Mouse (Mus musculus): ENCODE data around the gene Olfr1502. TPM values are rescaled to one million over a fixed set of nuclear protein-coding genes. Genes with fewer than 3 reads are reported as not detected.
"Not testable (repeated sequence)": the region's sequence is repeated elsewhere in the genome, so short reads cannot be mapped to it uniquely, and the experiment has no call there.

The Olfr1502 gene
- not detected in 2 replicates for polyA plus RNA-seq (2015; fragmentation: Nextera tagmentation; extraction: Ambion mirVana)

DNA sequence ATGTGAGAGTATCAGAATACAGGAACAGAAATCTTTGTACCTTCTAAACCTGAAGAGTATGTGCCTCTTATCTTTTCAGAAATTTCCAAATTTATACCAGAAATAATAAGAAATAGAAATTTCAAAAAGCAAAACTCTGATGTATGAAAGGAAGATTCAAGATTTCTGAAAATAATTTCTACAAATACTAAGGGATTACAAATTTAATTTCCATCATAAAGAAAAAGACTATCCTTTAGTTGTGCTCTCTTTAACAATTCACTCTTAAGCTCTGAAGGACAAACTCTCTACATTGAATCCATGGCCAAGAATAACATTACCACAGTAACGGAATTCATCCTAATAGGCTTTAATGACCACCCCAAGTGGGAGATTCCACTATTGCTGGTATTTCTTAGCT lies at the start of gene Olfr1502:
Gene Olfr1502, plus strand, starts transcription at position 301 of the 400 bp plus-strand sequence.
- no peak within 1 kb of the TSS for H3K9ac ChIP-seq
- H3K4me2 ChIP-seq, result no peak within 1 kb of the TSS
- 91% methylated on average over 1 of the region's 1 CpGs for WGBS
- H3K27ac ChIP-seq, result no peak within 1 kb of the TSS
- no peaks in the 10 kb centered on the region for H3K36me3 ChIP-seq
- ATAC-seq (ENCODE audit: insufficient number of reproducible peaks, insufficient read depth, low FRiP score, low TSS enrichment, low read depth), result no peak
- no peak within 1 kb of the TSS for H3K4me3 ChIP-seq
- no peaks in the 10 kb centered on the region for H3K27me3 ChIP-seq
- no peaks in the 10 kb centered on the region for H3K4me1 ChIP-seq
- H3K9me3 ChIP-seq, result no peaks in the 10 kb centered on the region

DNA sequence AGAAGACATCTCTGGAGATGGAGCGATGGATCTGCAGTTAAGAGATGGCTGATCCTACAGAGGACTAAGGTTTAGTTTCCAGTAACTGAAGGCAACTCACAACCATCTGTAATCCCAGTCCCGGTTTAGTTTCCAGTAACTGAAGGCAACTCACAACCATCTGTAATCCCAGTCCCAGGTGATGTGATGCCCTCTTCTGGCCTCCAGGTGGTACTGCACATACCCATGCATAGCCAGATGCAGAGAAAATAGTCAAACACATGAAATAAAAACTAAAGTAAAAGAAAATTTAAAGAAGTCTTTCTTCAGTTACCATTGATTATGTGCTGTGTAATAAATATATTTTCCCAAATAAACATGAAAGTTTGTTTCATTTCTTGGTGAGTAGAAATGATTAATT lies 48.8 kb upstream of the Olfr1502 start:
- 65% methylated on average over 2 of the region's 2 CpGs for WGBS
- Histone ChIP-seq H3K4me2 (no peak overlapping the region), H3K4me1 (no peaks in the 10 kb centered on the region), H3K9me3 (no peaks in the 10 kb centered on the region), H3K36me3 (no peaks in the 10 kb centered on the region), H3K9ac (no peak overlapping the region), H3K4me3 (no peak overlapping the region), H3K27ac (no peak overlapping the region), H3K27me3 (no peaks in the 10 kb centered on the region)
- ATAC-seq (ENCODE audit: insufficient number of reproducible peaks, insufficient read depth, low FRiP score, low TSS enrichment, low read depth), result no peak

DNA sequence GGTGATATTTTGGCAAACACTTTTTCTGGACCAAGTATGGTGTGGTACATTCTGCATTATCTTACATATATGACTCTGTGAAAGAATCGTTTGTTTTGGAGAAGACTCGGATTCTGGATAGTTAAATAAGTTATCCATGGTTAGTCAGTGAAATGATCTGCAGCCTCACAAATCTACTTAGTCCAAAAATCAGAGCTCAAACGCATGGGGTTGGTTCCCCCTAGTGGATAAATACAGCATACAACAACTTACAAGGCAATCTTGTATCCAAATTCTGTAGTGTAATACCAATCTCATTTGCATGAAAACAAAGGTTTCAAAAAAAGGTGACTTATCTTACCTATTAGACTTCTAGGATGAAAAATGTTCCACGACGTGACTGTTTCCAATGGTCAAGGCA lies 42.8 kb upstream of the Olfr1502 start:
- ATAC-seq (ENCODE audit: insufficient number of reproducible peaks, insufficient read depth, low FRiP score, low TSS enrichment, low read depth), result no peak
- Histone ChIP-seq H3K27ac (no peak overlapping the region), H3K4me2 (no peak overlapping the region), H3K4me3 (no peak overlapping the region), H3K9me3 (no peaks in the 10 kb centered on the region), H3K4me1 (no peaks in the 10 kb centered on the region), H3K9ac (no peak overlapping the region), H3K36me3 (no peaks in the 10 kb centered on the region), H3K27me3 (no peaks in the 10 kb centered on the region)
- 34% methylated on average over 5 of the region's 5 CpGs for WGBS

DNA sequence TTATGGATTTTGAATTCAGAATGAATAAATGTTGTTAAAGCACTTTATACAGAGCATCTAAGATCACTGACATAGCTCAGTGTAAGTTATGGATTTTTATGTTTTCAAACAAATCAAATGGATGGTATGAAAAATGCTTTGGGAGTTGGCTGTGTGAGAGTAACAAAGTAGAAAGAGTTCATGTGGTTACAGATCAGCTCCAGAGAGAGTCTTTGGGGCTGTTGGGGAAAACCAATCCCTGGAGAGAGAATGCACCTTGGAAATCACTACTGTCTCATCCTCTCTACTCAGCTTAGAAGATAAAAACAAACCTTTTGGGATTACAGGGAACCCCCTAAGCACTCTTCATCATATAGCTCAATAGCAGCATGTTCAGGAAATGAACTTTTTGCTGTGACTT lies 42.2 kb upstream of the Olfr1502 start, which contains the start of gene Olfr1499:
Gene Olfr1499, minus strand, starts transcription at position 101 of the 400 bp plus-strand sequence.
- no peak within 1 kb of the TSS for H3K27ac ChIP-seq
- no peak within 1 kb of the TSS for H3K4me2 ChIP-seq
- H3K36me3 ChIP-seq, result no peaks in the 10 kb centered on the region
- H3K4me1 ChIP-seq, result no peaks in the 10 kb centered on the region
- ATAC-seq (ENCODE audit: insufficient number of reproducible peaks, insufficient read depth, low FRiP score, low TSS enrichment, low read depth), result no peak
- H3K27me3 ChIP-seq, result no peaks in the 10 kb centered on the region
- no peak within 1 kb of the TSS for H3K9ac ChIP-seq
- no peak within 1 kb of the TSS for H3K4me3 ChIP-seq
- H3K9me3 ChIP-seq, result no peaks in the 10 kb centered on the region

DNA sequence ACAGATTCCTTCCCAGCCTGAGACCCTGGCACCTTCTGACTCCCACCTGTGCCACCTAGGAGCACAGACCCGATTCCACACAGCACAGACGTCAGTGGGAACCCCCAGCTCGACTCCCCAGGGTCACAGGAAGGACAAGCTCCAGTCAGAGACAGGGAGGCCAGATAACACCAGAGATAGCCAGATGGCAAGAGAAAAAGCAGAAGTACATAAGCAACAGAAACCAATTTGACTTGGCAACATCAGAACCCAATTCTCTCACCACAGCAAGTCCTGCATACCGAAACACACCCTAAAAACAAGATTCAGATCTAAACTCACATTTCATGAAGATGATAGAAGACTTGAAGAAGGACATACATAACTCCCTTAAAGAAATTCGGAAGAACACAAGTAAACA lies 40.7 kb upstream of the Olfr1502 start:
- Histone ChIP-seq H3K27me3 (no peaks in the 10 kb centered on the region), H3K9ac (no peak overlapping the region), H3K36me3 (no peaks in the 10 kb centered on the region), H3K27ac (no peak overlapping the region), H3K4me2 (no peak overlapping the region), H3K9me3 (no peaks in the 10 kb centered on the region), H3K4me1 (no peaks in the 10 kb centered on the region), H3K4me3 (no peak overlapping the region)
- WGBS, result 67% methylated on average over 5 of the region's 5 CpGs
- ATAC-seq (ENCODE audit: insufficient number of reproducible peaks, insufficient read depth, low FRiP score, low TSS enrichment, low read depth), result no peak

DNA sequence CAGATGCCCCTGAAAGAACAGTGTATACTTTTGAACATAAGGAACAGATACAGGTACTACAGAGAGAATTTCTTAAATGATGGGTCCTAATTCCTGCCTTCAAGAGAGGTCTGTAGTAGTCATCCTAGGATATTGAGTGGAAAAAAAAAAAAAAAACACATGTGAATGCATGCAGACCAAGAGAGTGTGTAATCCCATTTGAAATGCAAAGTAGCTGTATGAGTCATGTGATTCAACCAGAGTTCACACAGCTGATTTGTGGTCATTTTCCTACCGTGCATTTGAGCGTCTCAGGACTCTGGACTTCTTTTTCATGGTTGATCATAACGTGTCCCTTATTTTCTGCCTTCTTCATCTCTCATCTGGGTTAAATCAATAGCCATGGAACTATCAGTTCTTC lies 33.1 kb upstream of the Olfr1502 start:
- no peak for ATAC-seq (ENCODE audit: insufficient number of reproducible peaks, insufficient read depth, low FRiP score, low TSS enrichment, low read depth)
- 66% methylated on average over 3 of the region's 3 CpGs for WGBS
- Histone ChIP-seq H3K9me3 (no peaks in the 10 kb centered on the region), H3K4me3 (no peak overlapping the region), H3K36me3 (no peaks in the 10 kb centered on the region), H3K27ac (no peak overlapping the region), H3K4me1 (no peaks in the 10 kb centered on the region), H3K4me2 (no peak overlapping the region), H3K27me3 (no peaks in the 10 kb centered on the region), H3K9ac (no peak overlapping the region)

DNA sequence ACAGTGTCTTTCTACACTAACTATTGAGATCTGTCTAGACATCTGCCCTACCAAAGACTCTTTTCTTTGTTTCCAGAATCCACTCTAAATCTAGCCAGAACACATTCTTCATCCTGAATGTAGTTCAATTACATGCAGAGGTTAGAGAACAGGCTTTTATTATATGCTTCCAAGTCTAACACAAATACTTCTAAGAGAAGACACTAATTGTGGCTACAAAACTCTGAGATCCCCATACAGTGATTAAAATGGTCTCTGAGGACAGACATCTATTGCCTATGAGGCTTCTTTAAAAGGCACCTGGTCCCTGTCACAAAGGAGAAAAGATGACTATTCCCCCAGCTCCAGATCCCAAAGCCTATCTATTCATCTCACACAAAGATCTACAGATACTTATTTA lies 31.2 kb upstream of the Olfr1502 start, which contains the start of gene Olfr1500:
Gene Olfr1500, minus strand, starts transcription at position 101 of the 400 bp plus-strand sequence.
- Histone ChIP-seq H3K36me3 (no peaks in the 10 kb centered on the region), H3K27me3 (no peaks in the 10 kb centered on the region), H3K4me1 (no peaks in the 10 kb centered on the region), H3K9me3 (no peaks in the 10 kb centered on the region), H3K27ac (no peak within 1 kb of the TSS), H3K9ac (no peak within 1 kb of the TSS), H3K4me2 (no peak within 1 kb of the TSS), H3K4me3 (no peak within 1 kb of the TSS)
- ATAC-seq (ENCODE audit: insufficient number of reproducible peaks, insufficient read depth, low FRiP score, low TSS enrichment, low read depth), result no peak

DNA sequence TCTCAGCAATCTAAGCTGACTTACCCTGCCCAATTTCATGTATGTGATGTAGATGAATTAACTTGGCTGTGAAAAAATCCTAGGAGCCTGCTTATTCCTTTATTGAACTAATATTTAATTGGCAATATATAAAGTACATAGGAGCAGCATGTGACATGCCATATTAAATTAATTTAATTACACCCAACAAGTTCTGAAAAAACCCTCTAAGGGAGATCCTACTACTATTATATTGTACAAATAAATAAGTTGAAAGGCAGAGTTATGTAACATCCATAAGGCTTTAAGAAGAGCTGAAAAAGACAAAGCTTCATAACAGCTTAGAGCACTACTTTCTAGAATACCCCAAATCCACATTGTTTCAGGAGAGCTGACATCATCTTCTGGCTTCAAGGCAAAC lies 11.0 kb upstream of the Olfr1502 start, which contains the start of gene Olfr1501:
Gene Olfr1501, minus strand, starts transcription at position 101 of the 400 bp plus-strand sequence.
- not testable (repeated sequence) for ATAC-seq (ENCODE audit: insufficient number of reproducible peaks, insufficient read depth, low FRiP score, low TSS enrichment, low read depth); H3K27ac ChIP-seq; H3K4me3 ChIP-seq; H3K9ac ChIP-seq; H3K9me3 ChIP-seq; H3K4me2 ChIP-seq; H3K4me1 ChIP-seq; H3K27me3 ChIP-seq; H3K36me3 ChIP-seq

DNA sequence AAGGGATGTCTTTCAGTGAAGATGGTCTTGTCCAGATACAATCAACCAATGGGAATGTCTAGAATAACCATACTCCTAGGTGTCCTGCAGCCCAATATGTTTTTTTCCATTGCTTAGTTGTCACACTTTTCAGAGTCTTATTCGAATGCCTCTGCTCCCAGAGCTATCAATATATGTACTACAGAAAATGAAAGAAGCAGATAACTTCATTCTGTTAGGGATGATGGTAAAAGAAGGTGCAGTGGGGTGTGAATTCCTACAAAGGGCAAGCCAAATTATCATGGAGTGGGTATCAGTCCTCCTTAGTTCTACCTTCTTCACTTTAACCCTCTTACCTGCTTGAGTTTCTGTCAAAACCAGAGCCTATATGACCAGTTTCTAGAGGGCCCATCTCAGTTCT lies 36.2 kb downstream of the Olfr1502 start, which contains the start of gene Olfr1504:
Gene Olfr1504, minus strand, starts transcription at position 101 of the 400 bp plus-strand sequence.
- Histone ChIP-seq H3K9ac (no peak within 1 kb of the TSS), H3K27ac (no peak within 1 kb of the TSS), H3K4me3 (no peak within 1 kb of the TSS), H3K4me2 (no peak within 1 kb of the TSS), H3K27me3 (no peaks in the 10 kb centered on the region), H3K36me3 (no peaks in the 10 kb centered on the region), H3K9me3 (no peaks in the 10 kb centered on the region), H3K4me1 (no peaks in the 10 kb centered on the region)
- WGBS, result 56% methylated on average over 1 of the region's 1 CpGs
- ATAC-seq (ENCODE audit: insufficient number of reproducible peaks, insufficient read depth, low FRiP score, low TSS enrichment, low read depth), result no peak

Other genes starting within 250 kb of the Olfr1502 start
- gene Olfr1487, start 244.4 kb upstream of the Olfr1502 start, polyA plus RNA-seq (2015; fragmentation: Nextera tagmentation; extraction: Ambion mirVana), result not detected in 2 replicates
- gene Olfr1489, start 230.2 kb upstream of the Olfr1502 start, polyA plus RNA-seq (2015; fragmentation: Nextera tagmentation; extraction: Ambion mirVana), result not detected in 2 replicates
- gene Olfr1490, start 210.7 kb upstream of the Olfr1502 start, polyA plus RNA-seq (2015; fragmentation: Nextera tagmentation; extraction: Ambion mirVana), result not detected in 2 replicates
- not detected in 2 replicates for gene Olfr1491, start 164.5 kb upstream of the Olfr1502 start, polyA plus RNA-seq (2015; fragmentation: Nextera tagmentation; extraction: Ambion mirVana)
- gene Olfr1493-ps1, start 138.5 kb upstream of the Olfr1502 start, polyA plus RNA-seq (2015; fragmentation: Nextera tagmentation; extraction: Ambion mirVana), result not detected in 2 replicates
- gene Olfr1494, start 122.1 kb upstream of the Olfr1502 start, polyA plus RNA-seq (2015; fragmentation: Nextera tagmentation; extraction: Ambion mirVana), result not detected in 2 replicates
- gene Olfr1495, start 97.2 kb upstream of the Olfr1502 start, polyA plus RNA-seq (2015; fragmentation: Nextera tagmentation; extraction: Ambion mirVana), result not detected in 2 replicates
- not detected in 2 replicates for gene Olfr1496, start 83.9 kb upstream of the Olfr1502 start, polyA plus RNA-seq (2015; fragmentation: Nextera tagmentation; extraction: Ambion mirVana)
- gene Olfr1497, start 63.6 kb upstream of the Olfr1502 start, polyA plus RNA-seq (2015; fragmentation: Nextera tagmentation; extraction: Ambion mirVana), result not detected in 2 replicates
- gene Olfr1499, start 42.3 kb upstream of the Olfr1502 start, polyA plus RNA-seq (2015; fragmentation: Nextera tagmentation; extraction: Ambion mirVana), result not detected in 2 replicates
- not detected in 2 replicates for gene Olfr1500, start 31.3 kb upstream of the Olfr1502 start, polyA plus RNA-seq (2015; fragmentation: Nextera tagmentation; extraction: Ambion mirVana)
- not detected in 2 replicates for gene Olfr1501, start 11.1 kb upstream of the Olfr1502 start, polyA plus RNA-seq (2015; fragmentation: Nextera tagmentation; extraction: Ambion mirVana)
- gene Olfr1504, start 36.1 kb downstream of the Olfr1502 start, polyA plus RNA-seq (2015; fragmentation: Nextera tagmentation; extraction: Ambion mirVana), result not detected in 2 replicates
- gene Olfr1505, start 51.7 kb downstream of the Olfr1502 start, polyA plus RNA-seq (2015; fragmentation: Nextera tagmentation; extraction: Ambion mirVana), result not detected in 2 replicates